Mouse (Mus musculus): ENCODE data around the gene Fntb. TPM values are rescaled to one million over a fixed set of nuclear protein-coding genes. Genes with fewer than 3 reads are reported as not detected.

Gene Fntb
- polyA plus RNA-seq, 1 experiment from 2014 or later: 48.8 TPM

- ATAC-seq (ENCODE audit: insufficient number of reproducible peaks, low FRiP score, low TSS enrichment, low read depth) (no peak), DNase-seq (ENCODE audit: low spot score) (no peak)
- H3K4me3 ChIP-seq (ENCODE audit: low read depth, low read length): no peak overlapping the region
- H3K27ac ChIP-seq (replicated peaks; ENCODE audit: low read depth, low read length): no peak overlapping the region
- no peaks in the 10 kb centered on the region for H3K27me3 ChIP-seq (ENCODE audit: control insufficient read depth, insufficient read depth, low read length)
- H3K36me3 ChIP-seq (ENCODE audit: control insufficient read depth, insufficient read depth, low read length): peaks cover 19% of the 10 kb centered on the region
- no peaks in the 10 kb centered on the region for H3K4me1 ChIP-seq (ENCODE audit: control insufficient read depth, insufficient read depth, low read length)
- no peak overlapping the region for H3K9ac ChIP-seq (ENCODE audit: low read length)
- H3K9me3 ChIP-seq (ENCODE audit: control insufficient read depth, low read length): no peaks in the 10 kb centered on the region
- no peak overlapping the region for H3K4me2 ChIP-seq (ENCODE audit: low read depth, severe bottlenecking)
- WGBS: 90% methylated on average over 6 of the region's 6 CpGs
Measured at GRCm38 (mm10) chr12:76943466-76943865, 178.1 kb downstream of the Fntb start.

GRCm38 (mm10) chr12:76947487-76947886 lies 182.1 kb downstream of the Fntb start:
- H3K27me3 ChIP-seq (ENCODE audit: control insufficient read depth, insufficient read depth, low read length): no peaks in the 10 kb centered on the region
- peaks cover 15% of the 10 kb centered on the region for H3K36me3 ChIP-seq (ENCODE audit: control insufficient read depth, insufficient read depth, low read length)
- H3K9me3 ChIP-seq (ENCODE audit: control insufficient read depth, low read length): no peaks in the 10 kb centered on the region
- H3K9ac ChIP-seq (ENCODE audit: low read length): no peak overlapping the region
- DNase-seq (ENCODE audit: low spot score) (no peak), ATAC-seq (ENCODE audit: insufficient number of reproducible peaks, low FRiP score, low TSS enrichment, low read depth) (no peak)
- WGBS: 95% methylated on average over 3 of the region's 3 CpGs
- no peak overlapping the region for H3K4me2 ChIP-seq (ENCODE audit: low read depth, severe bottlenecking)
- H3K27ac ChIP-seq (replicated peaks; ENCODE audit: low read depth, low read length): no peak overlapping the region
- H3K4me3 ChIP-seq (ENCODE audit: low read depth, low read length): no peak overlapping the region
- no peaks in the 10 kb centered on the region for H3K4me1 ChIP-seq (ENCODE audit: control insufficient read depth, insufficient read depth, low read length)

DNA sequence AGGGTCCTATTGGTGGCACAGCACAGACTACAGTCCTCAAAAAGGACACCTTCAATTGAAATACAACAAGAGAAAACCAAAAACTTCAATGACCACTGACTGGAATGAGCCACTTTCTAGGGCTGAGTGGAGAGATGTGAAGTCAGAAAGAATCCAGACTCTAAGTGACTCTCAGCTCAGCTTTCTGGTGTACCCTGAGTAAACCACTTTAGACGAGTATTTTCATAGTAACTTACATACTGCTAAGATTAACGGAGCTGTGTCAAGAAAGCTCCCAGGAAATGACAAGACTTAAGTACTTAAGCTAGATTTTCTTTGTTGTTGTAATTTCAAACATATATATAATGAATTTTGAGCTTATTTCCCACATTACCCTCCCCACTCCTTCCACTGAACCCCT lies 182.8 kb downstream of the Fntb start:
- DNase-seq (ENCODE audit: low spot score): no peak
- H3K27ac ChIP-seq (replicated peaks; ENCODE audit: low read depth, low read length): no peak overlapping the region
- no peak for ATAC-seq (ENCODE audit: insufficient number of reproducible peaks, low FRiP score, low TSS enrichment, low read depth)
- H3K27me3 ChIP-seq (ENCODE audit: control insufficient read depth, insufficient read depth, low read length): no peaks in the 10 kb centered on the region
- no peaks in the 10 kb centered on the region for H3K4me1 ChIP-seq (ENCODE audit: control insufficient read depth, insufficient read depth, low read length)
- H3K9ac ChIP-seq (ENCODE audit: low read length): no peak overlapping the region
- WGBS: 85% methylated on average over 2 of the region's 2 CpGs
- H3K9me3 ChIP-seq (ENCODE audit: control insufficient read depth, low read length): no peaks in the 10 kb centered on the region
- no peak overlapping the region for H3K4me3 ChIP-seq (ENCODE audit: low read depth, low read length)
- peaks cover 17% of the 10 kb centered on the region for H3K36me3 ChIP-seq (ENCODE audit: control insufficient read depth, insufficient read depth, low read length)
- no peak overlapping the region for H3K4me2 ChIP-seq (ENCODE audit: low read depth, severe bottlenecking)

DNA sequence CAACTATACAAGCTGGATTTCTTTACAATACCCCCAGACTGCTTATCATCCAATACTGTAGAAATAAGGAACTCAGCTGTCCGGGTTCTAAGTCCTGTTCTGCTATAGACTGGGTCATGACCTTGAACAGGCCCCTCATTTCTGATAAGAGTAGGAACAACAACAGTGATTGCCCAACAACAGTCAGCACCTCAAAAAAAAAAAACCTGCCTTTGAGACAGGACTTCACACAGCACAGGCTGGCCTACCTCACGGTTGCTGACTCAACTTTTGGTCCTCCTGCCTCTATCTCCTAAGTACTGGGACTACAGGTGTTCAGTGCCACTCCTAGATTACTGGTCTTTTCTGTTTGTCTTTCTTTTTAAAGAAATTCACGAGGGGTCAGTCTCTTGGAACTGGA lies 183.4 kb downstream of the Fntb start:
- no peak for ATAC-seq (ENCODE audit: insufficient number of reproducible peaks, low FRiP score, low TSS enrichment, low read depth)

GRCm38 (mm10) chr12:76950330-76950729 lies 184.9 kb downstream of the Fntb start:
- no peak for DNase-seq (ENCODE audit: low spot score)
- WGBS: 88% methylated on average over 5 of the region's 5 CpGs
- ATAC-seq (ENCODE audit: insufficient number of reproducible peaks, low FRiP score, low TSS enrichment, low read depth): no peak
- Histone ChIP-seq H3K27me3 (ENCODE audit: control insufficient read depth, insufficient read depth, low read length) (no peaks in the 10 kb centered on the region), H3K27ac (replicated peaks; ENCODE audit: low read depth, low read length) (no peak overlapping the region), H3K9ac (ENCODE audit: low read length) (no peak overlapping the region), H3K4me2 (ENCODE audit: low read depth, severe bottlenecking) (no peak overlapping the region), H3K4me1 (ENCODE audit: control insufficient read depth, insufficient read depth, low read length) (no peaks in the 10 kb centered on the region), H3K36me3 (ENCODE audit: control insufficient read depth, insufficient read depth, low read length) (peaks cover 18% of the 10 kb centered on the region), H3K9me3 (ENCODE audit: control insufficient read depth, low read length) (no peaks in the 10 kb centered on the region), H3K4me3 (ENCODE audit: low read depth, low read length) (no peak overlapping the region)

More for the DNA sequence above, 183.4 kb downstream of the Fntb start:
- H3K27me3 ChIP-seq (ENCODE audit: control insufficient read depth, insufficient read depth, low read length): no peaks in the 10 kb centered on the region
- H3K9ac ChIP-seq (ENCODE audit: low read length): no peak overlapping the region
- peaks cover 18% of the 10 kb centered on the region for H3K36me3 ChIP-seq (ENCODE audit: control insufficient read depth, insufficient read depth, low read length)
- no peaks in the 10 kb centered on the region for H3K4me1 ChIP-seq (ENCODE audit: control insufficient read depth, insufficient read depth, low read length)
- 91% methylated on average over 3 of the region's 3 CpGs for WGBS
- no peak for DNase-seq (ENCODE audit: low spot score)
- H3K9me3 ChIP-seq (ENCODE audit: control insufficient read depth, low read length): no peaks in the 10 kb centered on the region
- H3K27ac ChIP-seq (replicated peaks; ENCODE audit: low read depth, low read length): no peak overlapping the region
- H3K4me2 ChIP-seq (ENCODE audit: low read depth, severe bottlenecking): no peak overlapping the region
- no peak overlapping the region for H3K4me3 ChIP-seq (ENCODE audit: low read depth, low read length)

DNA sequence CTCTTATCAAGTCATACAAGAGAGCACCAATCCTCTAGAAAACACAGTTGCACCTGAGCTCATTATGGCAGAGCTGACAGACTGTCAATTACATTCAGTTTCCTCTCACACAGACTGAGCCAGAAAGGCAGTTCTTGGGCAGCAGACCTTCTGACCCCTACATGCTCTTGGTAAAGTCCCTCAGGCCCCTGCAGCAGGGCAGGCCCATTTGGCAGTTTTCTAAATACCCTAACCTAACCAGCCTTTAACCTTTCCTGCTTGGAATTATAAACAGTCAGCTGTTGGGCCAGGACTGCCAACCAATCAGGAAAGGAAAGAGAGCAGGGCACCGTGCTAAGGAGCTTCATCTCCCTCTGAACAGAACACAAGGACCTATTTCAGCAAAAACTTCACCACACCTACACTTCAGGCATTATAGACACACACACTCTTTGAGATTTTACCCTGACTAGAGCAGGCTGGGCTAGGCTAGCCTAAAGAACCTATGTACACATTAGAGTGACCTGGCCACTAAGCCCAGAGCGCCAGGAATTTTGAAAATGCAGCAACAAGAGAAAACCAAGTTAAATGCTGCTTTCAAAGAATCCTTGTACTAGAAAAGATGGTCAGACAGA lies 188.5 kb downstream of the Fntb start:
- Histone ChIP-seq H3K4me2 (ENCODE audit: low read depth, severe bottlenecking) (no peak overlapping the region), H3K4me3 (ENCODE audit: low read depth, low read length) (no peak overlapping the region), H3K4me1 (ENCODE audit: control insufficient read depth, insufficient read depth, low read length) (no peaks in the 10 kb centered on the region), H3K9me3 (ENCODE audit: control insufficient read depth, low read length) (no peaks in the 10 kb centered on the region), H3K9ac (ENCODE audit: low read length) (no peak overlapping the region), H3K27me3 (ENCODE audit: control insufficient read depth, insufficient read depth, low read length) (no peaks in the 10 kb centered on the region), H3K36me3 (ENCODE audit: control insufficient read depth, insufficient read depth, low read length) (peaks cover 12% of the 10 kb centered on the region), H3K27ac (replicated peaks; ENCODE audit: low read depth, low read length) (no peak overlapping the region)
- DNase-seq (ENCODE audit: low spot score): no peak
- ATAC-seq (ENCODE audit: insufficient number of reproducible peaks, low FRiP score, low TSS enrichment, low read depth): no peak
- WGBS: 83% methylated on average over 2 of the region's 2 CpGs

DNA sequence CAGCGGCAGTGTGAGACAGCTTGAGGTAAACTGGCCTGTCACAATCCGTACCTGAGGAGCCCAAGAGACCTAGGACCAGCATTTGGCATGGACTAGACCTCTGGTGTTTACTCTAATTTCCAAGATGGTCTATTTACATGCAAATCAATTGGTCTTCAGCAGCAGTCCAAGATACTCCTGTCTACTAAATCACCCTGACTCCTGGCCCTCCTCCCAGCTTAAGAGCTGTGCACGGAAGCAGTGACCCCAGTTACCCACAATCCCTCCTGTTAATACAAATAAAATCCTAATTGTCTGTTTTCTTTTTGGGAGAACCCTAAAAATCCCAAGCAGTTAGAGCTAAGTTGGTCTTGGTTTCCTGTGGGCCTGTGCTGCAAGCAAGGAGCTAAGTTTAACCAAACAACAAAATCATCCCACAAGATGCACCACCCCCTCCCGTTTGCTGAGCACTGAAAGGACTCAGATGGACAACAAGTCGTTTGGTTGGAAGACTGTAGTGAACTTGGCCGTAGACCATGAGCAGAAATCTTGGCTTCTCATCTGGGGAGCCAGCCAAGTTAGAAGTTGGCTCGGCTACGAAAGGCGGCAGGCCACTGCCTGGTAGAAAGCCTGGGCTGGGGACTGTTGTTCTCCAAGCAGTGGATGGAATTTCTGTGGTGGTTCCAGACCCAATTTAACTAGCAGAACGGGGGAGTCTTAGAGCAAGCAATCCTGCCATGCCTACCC lies 189.5 kb downstream of the Fntb start:
- Histone ChIP-seq H3K4me2 (ENCODE audit: low read depth, severe bottlenecking) (no peak overlapping the region), H3K9ac (ENCODE audit: low read length) (no peak overlapping the region), H3K27me3 (ENCODE audit: control insufficient read depth, insufficient read depth, low read length) (no peaks in the 10 kb centered on the region), H3K4me3 (ENCODE audit: low read depth, low read length) (no peak overlapping the region), H3K36me3 (ENCODE audit: control insufficient read depth, insufficient read depth, low read length) (peaks cover 11% of the 10 kb centered on the region), H3K27ac (replicated peaks; ENCODE audit: low read depth, low read length) (no peak overlapping the region), H3K4me1 (ENCODE audit: control insufficient read depth, insufficient read depth, low read length) (no peaks in the 10 kb centered on the region), H3K9me3 (ENCODE audit: control insufficient read depth, low read length) (no peaks in the 10 kb centered on the region)
- DNase-seq (ENCODE audit: low spot score) (no peak), ATAC-seq (ENCODE audit: insufficient number of reproducible peaks, low FRiP score, low TSS enrichment, low read depth) (no peak)
- 82% methylated on average over 10 of the region's 10 CpGs for WGBS

- WGBS: 89% methylated on average over 5 of the region's 5 CpGs
Measured at GRCm38 (mm10) chr12:76957688-76958087, 192.3 kb downstream of the Fntb start.

More at GRCm38 (mm10) chr12:76957688-76958087, 192.3 kb downstream of the Fntb start:
- Histone ChIP-seq H3K4me1 (ENCODE audit: control insufficient read depth, insufficient read depth, low read length) (no peaks in the 10 kb centered on the region; the same call in 1 of the 2 replicates), H3K9me3 (ENCODE audit: control insufficient read depth, low read length) (no peaks in the 10 kb centered on the region), H3K27ac (replicated peaks; ENCODE audit: low read depth, low read length) (no peak overlapping the region), H3K4me3 (ENCODE audit: low read depth, low read length) (no peak overlapping the region), H3K36me3 (ENCODE audit: control insufficient read depth, insufficient read depth, low read length) (peaks cover 7% of the 10 kb centered on the region), H3K9ac (ENCODE audit: low read length) (no peak overlapping the region), H3K4me2 (ENCODE audit: low read depth, severe bottlenecking) (no peak overlapping the region), H3K27me3 (ENCODE audit: control insufficient read depth, insufficient read depth, low read length) (no peaks in the 10 kb centered on the region)
- DNase-seq (ENCODE audit: low spot score) (no peak), ATAC-seq (ENCODE audit: insufficient number of reproducible peaks, low FRiP score, low TSS enrichment, low read depth) (no peak)
